Mouse (Mus musculus) bone marrow macrophage, adult 2 months (primary cell): ENCODE data around the gene 9930021J03Rik. TPM values are rescaled to one million over a fixed set of nuclear protein-coding genes. Genes with fewer than 3 reads are reported as not detected.

Experiments
- H3K27ac ChIP-seq: 2 replicates; pipeline ENCODE4 v1.5.1; 2012; ENCODE audit warnings: low read depth, low read length; ENCODE audit not compliant: insufficient read depth
- H3K4me1 ChIP-seq: 2 replicates; pipeline ENCODE4 v1.6.1; 2012; ENCODE audit warnings: low read length; ENCODE audit not compliant: control insufficient read depth, insufficient read depth
- H3K4me3 ChIP-seq: 2 replicates; pipeline ENCODE4 v1.5.1; 2012; ENCODE audit warnings: mild to moderate bottlenecking, low read length, moderate library complexity; ENCODE audit not compliant: insufficient read depth
- CTCF ChIP-seq: IDR thresholded peaks from 2 replicates; pipeline ENCODE4 v1.5.1; 2012; ENCODE audit warnings: low read depth, mild to moderate bottlenecking, low read length, moderate library complexity
- POLR2A ChIP-seq: IDR thresholded peaks from 2 replicates; pipeline ENCODE4 v1.6.1; 2012; ENCODE audit warnings: mild to moderate bottlenecking, low read depth, low read length, borderline replicate concordance
- polyA plus RNA-seq: library from polyadenylated mRNA; stranded (reverse); fragments of >200 nt; gene quantifications from 2 replicates; pipeline ENCODE4 v1.2.4, GENCODE M21; 2012; ENCODE audit not compliant: missing spikeins, insufficient read depth, insufficient read length

The 9930021J03Rik gene
- polyA plus RNA-seq, 1 experiment, result 16.7 TPM

DNA sequence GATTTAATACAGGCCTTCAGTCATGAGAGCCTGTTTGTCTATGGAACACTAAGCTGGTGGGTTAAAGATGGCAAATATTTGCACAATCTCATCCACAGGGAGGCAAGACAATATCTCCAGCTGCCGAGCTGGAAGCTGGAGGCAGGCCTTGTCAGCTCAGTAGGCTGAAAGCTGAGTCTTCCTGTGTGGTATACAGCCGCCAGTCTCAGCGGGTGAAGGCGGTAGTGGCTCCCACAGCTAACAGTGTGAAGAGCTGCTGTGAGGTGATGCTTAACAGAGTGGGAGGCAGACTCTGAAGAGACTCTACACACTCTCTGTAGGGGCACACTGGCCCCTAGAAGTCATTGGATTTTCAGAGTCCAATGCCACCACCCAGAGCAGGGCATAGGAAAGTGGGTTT, 104.1 kb downstream of the 9930021J03Rik start:
- no peak for TF ChIP-seq POLR2A
- TF ChIP-seq CTCF, result no peak
- Histone ChIP-seq H3K27ac (no peak overlapping the region), H3K4me3 (no peak overlapping the region), H3K4me1 (peaks cover 3% of the 10 kb centered on the region; the same call in 1 of the 2 replicates)

DNA sequence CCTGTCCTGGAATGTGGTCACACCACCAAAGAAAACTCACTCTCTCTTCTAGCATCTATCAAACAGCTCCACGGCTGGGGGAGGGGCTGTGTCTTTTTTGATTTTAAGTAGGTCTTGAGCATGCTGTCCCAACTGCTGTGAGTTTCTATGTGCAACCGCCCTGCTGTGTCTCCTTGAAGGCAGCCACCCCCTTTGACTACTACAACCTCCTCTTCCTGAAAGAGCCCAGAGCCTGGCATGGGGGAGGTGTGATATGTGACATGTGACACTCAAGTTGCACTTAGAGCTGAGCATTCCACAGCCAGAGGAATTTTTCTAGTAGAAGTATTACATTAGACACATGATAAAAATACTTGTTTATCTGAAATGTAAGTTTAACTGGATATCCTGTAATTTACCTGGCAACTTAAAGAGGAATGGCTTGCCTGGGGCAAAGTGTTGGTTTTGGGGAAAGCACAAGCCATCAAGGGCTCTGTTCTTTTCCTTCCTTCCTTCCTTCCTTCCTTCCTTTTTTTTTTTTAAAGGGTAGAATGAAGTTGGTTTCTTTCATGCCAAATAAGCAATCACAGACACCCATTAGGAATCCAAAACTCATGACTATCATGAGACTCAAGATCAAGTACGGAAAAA, 108.4 kb downstream of the 9930021J03Rik start, which contains the start of gene Mlana:
Mlana (plus strand) TSS at position 580 of the 630 bp plus-strand sequence.
- Histone ChIP-seq H3K4me1 (peaks cover 3% of the 10 kb centered on the region; the same call in 1 of the 2 replicates), H3K4me3 (no peak within 1 kb of the TSS), H3K27ac (no peak within 1 kb of the TSS)
- TF ChIP-seq POLR2A, result no peak
- TF ChIP-seq CTCF, result no peak

DNA sequence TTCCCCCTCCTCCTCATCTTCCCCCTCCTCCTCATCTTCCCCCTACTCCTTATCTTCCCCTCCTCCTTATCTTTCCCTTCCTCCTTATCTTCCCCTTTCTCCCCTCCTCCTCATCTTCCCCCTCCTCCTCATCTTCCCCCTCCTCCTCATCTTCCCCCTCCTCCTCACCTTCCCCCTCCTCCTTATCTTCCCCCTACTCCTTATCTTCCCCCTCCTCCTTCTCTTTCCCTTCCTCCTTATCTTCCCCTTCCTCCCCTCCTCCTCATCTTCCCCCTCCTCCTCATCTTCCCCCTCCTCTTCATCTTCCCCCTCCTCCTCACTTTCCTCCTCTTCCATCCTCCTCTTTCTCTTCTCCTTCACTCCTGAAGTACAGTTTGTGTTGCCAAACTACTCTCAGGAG, 108.9 kb downstream of the 9930021J03Rik start:
- H3K27ac ChIP-seq, result no peak overlapping the region
- no peak overlapping the region for H3K4me3 ChIP-seq
- peaks cover 3% of the 10 kb centered on the region; the same call in 1 of the 2 replicates for H3K4me1 ChIP-seq
- no peak for TF ChIP-seq CTCF

DNA sequence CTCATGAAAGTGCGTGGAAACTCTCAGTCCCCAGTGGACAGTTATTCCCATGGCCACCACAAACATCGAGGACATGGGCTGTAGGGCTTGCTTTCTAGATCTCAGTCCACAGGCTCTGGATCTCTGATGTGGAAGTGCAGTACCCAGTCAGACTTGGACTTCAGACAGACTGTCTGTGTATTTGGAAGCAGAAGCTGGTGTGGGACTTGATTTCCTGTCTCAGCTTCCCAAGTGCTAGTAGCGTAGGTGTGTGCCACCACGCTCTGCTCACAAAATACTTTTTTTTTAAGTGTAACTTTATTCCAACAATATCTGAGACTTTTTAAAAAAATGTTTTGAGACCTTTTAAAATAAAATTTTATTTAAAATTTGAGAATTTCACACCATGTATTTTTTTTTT, 109.5 kb downstream of the 9930021J03Rik start:
- Histone ChIP-seq H3K4me3 (no peak overlapping the region), H3K27ac (no peak overlapping the region), H3K4me1 (peaks cover 3% of the 10 kb centered on the region; the same call in 1 of the 2 replicates)
- TF ChIP-seq CTCF, result no peak

DNA sequence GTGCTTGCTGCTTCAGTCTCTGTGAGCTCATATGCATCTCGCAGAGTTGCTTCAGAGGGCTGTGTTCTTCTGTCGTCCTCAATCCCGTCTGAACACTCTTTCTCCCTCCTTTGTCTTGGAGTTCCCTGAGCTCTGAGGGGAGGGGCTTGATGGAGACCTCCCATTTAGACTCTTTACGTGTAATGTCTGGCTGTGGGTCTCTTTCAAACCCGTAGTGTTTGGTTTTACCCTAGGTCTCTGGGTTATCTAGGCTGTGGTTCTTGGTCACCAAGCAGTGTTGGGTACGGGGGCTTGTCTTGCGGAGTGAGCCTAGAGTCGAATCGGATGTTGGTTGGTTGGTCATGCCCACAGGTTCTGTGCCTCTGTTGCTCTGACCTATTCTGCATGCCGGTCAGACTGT, 110.7 kb downstream of the 9930021J03Rik start:
- Histone ChIP-seq H3K27ac (no peak overlapping the region), H3K4me3 (no peak overlapping the region), H3K4me1 (peaks cover 3% of the 10 kb centered on the region; the same call in 1 of the 2 replicates)
- TF ChIP-seq POLR2A (no peak), CTCF (no peak)

DNA sequence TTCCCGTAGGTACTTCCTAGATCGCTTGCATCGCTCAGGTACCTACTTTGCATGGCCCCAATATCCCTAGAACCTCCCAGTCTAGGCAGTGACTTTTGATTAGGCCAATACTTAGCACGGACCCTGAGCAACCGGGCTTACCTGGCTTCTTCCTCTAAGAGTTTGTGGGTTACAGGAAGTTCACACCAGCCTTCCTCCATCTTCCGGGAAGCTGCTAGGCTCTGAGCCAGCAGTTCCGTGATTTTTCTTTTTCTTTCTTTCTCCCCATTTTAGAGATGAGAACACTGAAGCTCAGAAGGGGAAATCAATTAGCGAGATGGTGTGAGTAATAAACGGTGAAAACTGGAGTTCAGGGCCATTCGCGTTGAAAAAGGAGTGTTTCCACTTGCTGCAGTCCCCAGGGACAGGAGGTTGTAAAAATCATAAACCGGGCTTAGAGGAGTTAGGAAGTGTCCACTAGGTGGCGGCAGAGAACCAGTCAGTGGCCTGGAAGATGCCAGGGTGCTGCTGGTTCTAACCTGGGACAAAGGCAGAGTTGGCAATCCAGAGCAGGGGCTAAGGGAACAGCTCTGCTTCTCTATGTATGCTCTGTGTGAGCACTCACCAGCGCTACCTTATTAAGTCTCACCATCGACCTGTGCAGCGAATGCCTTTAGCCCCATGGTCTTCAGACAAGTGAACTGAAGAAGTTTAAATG, 121.8 kb downstream of the 9930021J03Rik start:
- TF ChIP-seq POLR2A (no peak), CTCF (peak; percentile 55)
- Histone ChIP-seq H3K27ac (no peak overlapping the region), H3K4me1 (no peaks in the 10 kb centered on the region), H3K4me3 (no peak overlapping the region)

DNA sequence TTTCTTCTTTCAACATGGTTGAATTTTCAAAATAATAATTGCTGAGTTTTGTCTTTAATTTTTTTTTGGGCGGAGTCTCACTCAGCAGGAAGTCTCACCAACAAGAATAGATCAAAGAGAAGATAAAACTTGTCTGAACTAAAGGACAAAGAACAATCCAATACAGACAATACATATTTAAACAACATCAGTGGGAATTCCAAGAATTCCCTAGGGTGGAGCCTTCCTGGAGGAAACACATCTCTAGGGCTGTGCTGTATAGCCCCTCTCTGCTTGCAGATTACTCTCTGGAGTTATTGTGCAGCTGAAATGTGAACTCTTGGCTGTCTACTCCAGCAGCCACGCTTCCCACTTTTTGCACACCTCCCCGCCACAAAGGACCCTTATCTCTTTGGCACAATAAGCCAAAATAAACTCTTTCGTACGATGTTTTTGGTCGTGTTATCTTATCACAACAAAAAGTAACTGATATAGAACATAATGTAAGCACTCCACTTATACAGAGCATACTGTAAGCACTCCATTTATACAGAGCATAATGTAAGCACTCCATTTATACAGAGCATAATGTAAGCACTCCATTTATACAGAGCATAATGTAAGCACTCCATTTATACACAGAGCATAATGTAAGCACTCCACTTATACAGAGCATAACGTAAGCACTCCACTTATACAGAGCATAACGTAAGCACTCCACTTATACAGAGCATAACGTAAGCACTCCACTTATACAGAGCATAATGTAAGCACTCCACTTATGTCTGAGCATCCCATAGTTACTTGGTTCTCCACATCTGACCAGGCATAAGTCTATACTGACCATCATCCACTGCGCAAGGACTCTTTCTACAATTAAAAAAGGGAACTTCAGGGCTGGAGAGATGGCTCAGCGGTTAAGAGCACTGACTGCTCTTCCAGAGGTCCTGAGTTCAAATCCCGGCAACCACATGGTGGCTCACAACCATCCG, 125.3 kb downstream of the 9930021J03Rik start:
- TF ChIP-seq CTCF, result no peak
- TF ChIP-seq POLR2A, result no peak
- H3K4me3 ChIP-seq, result no peak overlapping the region
- no peak overlapping the region for H3K27ac ChIP-seq
- H3K4me1 ChIP-seq, result peaks cover 11% of the 10 kb centered on the region

DNA sequence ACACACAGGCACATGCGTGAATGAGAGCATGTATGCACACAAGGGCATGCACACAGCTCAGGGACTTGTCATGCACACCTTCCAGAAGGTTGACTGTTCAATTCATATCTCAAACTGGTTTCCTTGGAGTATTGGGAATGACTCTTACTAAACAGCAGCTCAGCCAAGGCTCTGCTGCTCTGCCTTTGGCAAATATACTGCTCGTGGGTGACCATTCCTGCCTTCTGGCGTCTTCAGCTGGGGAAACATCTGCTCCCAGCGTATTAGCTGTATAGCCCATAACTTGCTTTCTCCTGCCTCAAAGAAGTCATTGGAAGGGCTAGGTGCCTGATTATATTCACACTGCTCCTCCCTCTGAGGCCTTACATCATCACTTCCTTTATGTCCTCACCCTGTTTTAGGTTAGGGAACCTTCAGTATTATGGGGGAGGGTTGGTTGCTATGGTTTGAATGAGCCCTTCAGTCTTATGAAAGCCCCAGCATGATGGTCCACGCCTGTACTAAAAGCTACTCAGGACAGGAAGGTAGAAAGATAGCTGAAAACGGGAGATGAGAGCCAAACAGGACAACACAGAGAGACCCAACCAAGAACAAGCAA, 127.5 kb downstream of the 9930021J03Rik start:
- TF ChIP-seq CTCF (no peak), POLR2A (no peak)
- H3K27ac ChIP-seq, result no peak overlapping the region
- peaks cover 16% of the 10 kb centered on the region for H3K4me1 ChIP-seq
- H3K4me3 ChIP-seq, result no peak overlapping the region

DNA sequence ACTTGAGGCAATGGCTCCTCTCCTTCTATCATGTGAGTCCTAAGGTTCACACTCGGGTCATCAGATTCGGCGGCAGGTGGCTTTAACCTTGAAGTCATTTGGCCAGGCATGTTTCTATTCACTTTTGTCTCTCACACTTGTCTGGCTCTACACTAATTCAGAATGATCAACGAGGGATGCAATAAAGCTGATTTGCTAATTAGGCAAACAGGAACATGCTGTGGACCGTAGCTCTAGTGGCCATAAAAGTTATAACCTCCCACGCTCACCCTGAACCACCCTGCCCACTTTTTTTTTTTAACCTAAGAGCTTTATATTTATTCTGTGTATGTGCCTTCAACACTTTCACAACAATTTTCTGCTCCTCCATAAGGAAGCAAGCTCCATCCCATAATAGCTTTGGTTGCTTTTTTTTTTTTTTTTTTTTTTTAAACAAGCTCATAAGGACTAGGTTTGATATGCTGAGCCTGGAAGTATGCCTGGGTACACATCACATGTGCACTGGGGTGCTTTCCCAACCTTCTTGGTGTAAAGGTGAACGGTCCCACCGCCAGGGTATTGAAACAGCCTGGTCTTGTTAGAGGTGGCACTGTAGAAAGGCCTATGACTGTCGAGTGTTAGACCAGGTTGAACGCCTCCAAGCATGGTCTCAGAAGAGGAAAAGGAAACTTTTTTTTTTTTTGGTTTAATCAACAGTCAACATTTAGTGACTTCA, 129.2 kb downstream of the 9930021J03Rik start:
- Histone ChIP-seq H3K4me1 (peaks cover 16% of the 10 kb centered on the region), H3K27ac (no peak overlapping the region), H3K4me3 (no peak overlapping the region)
- TF ChIP-seq CTCF, result no peak
- no peak for TF ChIP-seq POLR2A
